Mouse (Mus musculus): ENCODE results near the gene Gm13285. TPM values are rescaled to one million over a fixed set of nuclear protein-coding genes. Genes with fewer than 3 reads are reported as not detected.
"Not testable (repeated sequence)": the region's sequence is repeated elsewhere in the genome, so short reads cannot be mapped to it uniquely, and the experiment has no call there.

Gene Gm13285
- total RNA-seq, 1 experiment: not detected

DNA sequence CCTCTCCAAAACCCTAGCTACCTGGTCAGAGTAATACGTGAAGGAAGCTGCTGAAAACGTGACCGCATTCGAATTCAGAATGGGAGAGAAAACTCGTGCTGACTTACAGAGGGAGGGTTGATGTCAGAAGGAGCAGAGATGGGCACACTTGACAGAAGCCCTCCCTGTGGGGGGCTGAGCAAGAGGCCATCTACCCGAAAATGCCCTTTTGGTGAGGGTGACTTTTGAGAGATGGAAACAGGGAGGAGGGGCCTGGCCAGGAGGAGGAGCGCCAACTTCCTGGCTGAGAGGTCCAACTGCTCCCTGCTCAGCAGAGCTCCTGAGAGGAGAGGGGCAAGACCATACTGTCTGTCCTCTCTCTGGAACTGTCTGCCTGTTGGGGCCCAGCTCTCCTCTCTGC is 17.6 kb upstream of the Gm13285 start, which contains the start of gene Ifnz:
Ifnz (plus strand) TSS at position 301 of the 400 bp plus-strand sequence.
- H3K4me3 ChIP-seq (ENCODE audit: insufficient read depth in 1 of 2, low read depth in 1 of 2, low read length in 2 of 2, poor library complexity in 1 of 2, severe bottlenecking in 1 of 2); H3K9me3 ChIP-seq (ENCODE audit: control insufficient read depth, insufficient read depth, low read depth, low read length); H3K27ac ChIP-seq (ENCODE audit: insufficient read depth, low read depth, low read length, poor library complexity, severe bottlenecking); H3K9ac ChIP-seq (ENCODE audit: insufficient read depth, low read depth, low read length, poor library complexity, severe bottlenecking); H3K4me1 ChIP-seq (ENCODE audit: control insufficient read depth in 2 of 2, insufficient read depth in 2 of 2, low read length in 2 of 2, poor library complexity in 1 of 2); in situ Hi-C loops (cut with MboI; ENCODE audit: low sequenced_read_pairs in 2 of 2, unreplicated experiment in 2 of 2); H3K36me3 ChIP-seq (ENCODE audit: control insufficient read depth, insufficient read depth, low read length, poor library complexity, severe bottlenecking); DNase-seq (ENCODE audit: low read depth, low spot score): not testable (repeated sequence)

DNA sequence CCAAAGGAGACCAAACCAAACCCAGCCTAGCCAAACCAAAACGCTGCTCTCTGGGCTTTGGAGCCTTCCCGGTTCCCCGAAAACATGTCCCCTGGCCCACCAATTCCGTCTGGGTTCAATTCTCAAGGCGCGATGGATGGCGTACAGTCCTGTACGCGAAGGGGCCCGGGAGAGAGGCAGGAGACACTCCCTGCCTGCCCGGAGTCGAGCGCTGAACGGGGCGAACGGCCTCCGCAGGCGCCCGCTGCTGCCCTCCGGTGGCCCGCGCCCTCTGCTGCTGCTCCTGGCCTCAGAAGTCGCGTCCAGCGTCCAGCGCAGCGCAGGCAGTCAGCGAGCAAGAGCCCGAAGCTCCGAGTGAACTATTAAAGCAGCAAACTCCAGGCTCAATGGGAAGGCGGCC is 17.1 kb upstream of the Gm13285 start:
- DNase-seq (ENCODE audit: low read depth, low spot score); H3K4me3 ChIP-seq (ENCODE audit: insufficient read depth in 1 of 2, low read depth in 1 of 2, low read length in 2 of 2, poor library complexity in 1 of 2, severe bottlenecking in 1 of 2); H3K27ac ChIP-seq (ENCODE audit: insufficient read depth, low read depth, low read length, poor library complexity, severe bottlenecking); H3K36me3 ChIP-seq (ENCODE audit: control insufficient read depth, insufficient read depth, low read length, poor library complexity, severe bottlenecking); H3K9ac ChIP-seq (ENCODE audit: insufficient read depth, low read depth, low read length, poor library complexity, severe bottlenecking); in situ Hi-C loops (cut with MboI; ENCODE audit: low sequenced_read_pairs in 2 of 2, unreplicated experiment in 2 of 2); H3K4me1 ChIP-seq (ENCODE audit: control insufficient read depth in 2 of 2, insufficient read depth in 2 of 2, low read length in 2 of 2, poor library complexity in 1 of 2); H3K9me3 ChIP-seq (ENCODE audit: control insufficient read depth, insufficient read depth, low read depth, low read length): not testable (repeated sequence)

GRCm38 (mm10) chr4:88785409-88785808 is 14.1 kb upstream of the Gm13285 start, which contains the start of gene Gm13276:
TSS of gene Gm13276 (plus strand) at chr4:88785709.
- DNase-seq (ENCODE audit: low read depth, low spot score); H3K4me1 ChIP-seq (ENCODE audit: control insufficient read depth in 2 of 2, insufficient read depth in 2 of 2, low read length in 2 of 2, poor library complexity in 1 of 2); H3K27ac ChIP-seq (ENCODE audit: insufficient read depth, low read depth, low read length, poor library complexity, severe bottlenecking); H3K9me3 ChIP-seq (ENCODE audit: control insufficient read depth, insufficient read depth, low read depth, low read length); in situ Hi-C loops (cut with MboI; ENCODE audit: low sequenced_read_pairs in 2 of 2, unreplicated experiment in 2 of 2); H3K36me3 ChIP-seq (ENCODE audit: control insufficient read depth, insufficient read depth, low read length, poor library complexity, severe bottlenecking); H3K9ac ChIP-seq (ENCODE audit: insufficient read depth, low read depth, low read length, poor library complexity, severe bottlenecking); H3K4me3 ChIP-seq (ENCODE audit: insufficient read depth in 1 of 2, low read depth in 1 of 2, low read length in 2 of 2, poor library complexity in 1 of 2, severe bottlenecking in 1 of 2): not testable (repeated sequence)

DNA sequence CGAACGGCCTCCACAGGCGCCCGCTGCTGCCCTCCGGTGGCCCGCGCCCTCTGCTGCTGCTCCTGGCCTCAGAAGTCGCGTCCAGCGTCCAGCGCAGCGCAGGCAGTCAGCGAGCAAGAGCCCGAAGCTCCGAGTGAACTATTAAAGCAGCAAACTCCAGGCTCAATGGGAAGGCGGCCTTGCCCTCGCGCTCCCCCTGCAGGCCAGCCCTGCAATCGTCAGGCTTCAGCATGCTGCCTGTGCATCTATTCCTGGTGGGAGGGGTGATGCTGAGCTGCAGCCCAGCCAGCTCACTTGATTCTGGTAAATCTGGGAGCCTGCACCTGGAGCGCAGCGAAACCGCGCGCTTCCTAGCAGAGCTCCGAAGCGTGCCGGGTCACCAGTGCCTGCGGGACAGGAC is 11.1 kb upstream of the Gm13285 start, which contains the start of gene Gm13277:
Gm13277 (plus strand) TSS at position 231 of the 400 bp plus-strand sequence.
- H3K9me3 ChIP-seq (ENCODE audit: control insufficient read depth, insufficient read depth, low read depth, low read length); H3K4me3 ChIP-seq (ENCODE audit: insufficient read depth in 1 of 2, low read depth in 1 of 2, low read length in 2 of 2, poor library complexity in 1 of 2, severe bottlenecking in 1 of 2); H3K4me1 ChIP-seq (ENCODE audit: control insufficient read depth in 2 of 2, insufficient read depth in 2 of 2, low read length in 2 of 2, poor library complexity in 1 of 2); H3K9ac ChIP-seq (ENCODE audit: insufficient read depth, low read depth, low read length, poor library complexity, severe bottlenecking); H3K27ac ChIP-seq (ENCODE audit: insufficient read depth, low read depth, low read length, poor library complexity, severe bottlenecking); DNase-seq (ENCODE audit: low read depth, low spot score); H3K36me3 ChIP-seq (ENCODE audit: control insufficient read depth, insufficient read depth, low read length, poor library complexity, severe bottlenecking); in situ Hi-C loops (cut with MboI; ENCODE audit: low sequenced_read_pairs in 2 of 2, unreplicated experiment in 2 of 2): not testable (repeated sequence)

DNA sequence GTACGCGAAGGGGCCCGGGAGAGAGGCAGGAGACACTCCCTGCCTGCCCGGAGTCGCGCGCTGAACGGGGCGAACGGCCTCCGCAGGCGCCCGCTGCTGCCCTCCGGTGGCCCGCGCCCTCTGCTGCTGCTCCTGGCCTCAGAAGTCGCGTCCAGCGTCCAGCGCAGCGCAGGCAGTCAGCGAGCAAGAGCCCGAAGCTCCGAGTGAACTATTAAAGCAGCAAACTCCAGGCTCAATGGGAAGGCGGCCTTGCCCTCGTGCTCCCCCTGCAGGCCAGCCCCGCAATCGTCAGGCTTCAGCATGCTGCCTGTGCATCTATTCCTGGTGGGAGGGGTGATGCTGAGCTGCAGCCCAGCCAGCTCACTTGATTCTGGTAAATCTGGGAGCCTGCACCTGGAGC is 8.2 kb upstream of the Gm13285 start, which contains the start of gene Gm13278:
Gm13278 (plus strand) TSS at position 301 of the 400 bp plus-strand sequence.
- DNase-seq (ENCODE audit: low read depth, low spot score); H3K9me3 ChIP-seq (ENCODE audit: control insufficient read depth, insufficient read depth, low read depth, low read length); H3K36me3 ChIP-seq (ENCODE audit: control insufficient read depth, insufficient read depth, low read length, poor library complexity, severe bottlenecking); H3K27ac ChIP-seq (ENCODE audit: insufficient read depth, low read depth, low read length, poor library complexity, severe bottlenecking); in situ Hi-C loops (cut with MboI; ENCODE audit: low sequenced_read_pairs in 2 of 2, unreplicated experiment in 2 of 2); H3K4me3 ChIP-seq (ENCODE audit: insufficient read depth in 1 of 2, low read depth in 1 of 2, low read length in 2 of 2, poor library complexity in 1 of 2, severe bottlenecking in 1 of 2); H3K4me1 ChIP-seq (ENCODE audit: control insufficient read depth in 2 of 2, insufficient read depth in 2 of 2, low read length in 2 of 2, poor library complexity in 1 of 2); H3K9ac ChIP-seq (ENCODE audit: insufficient read depth, low read depth, low read length, poor library complexity, severe bottlenecking): not testable (repeated sequence)

DNA sequence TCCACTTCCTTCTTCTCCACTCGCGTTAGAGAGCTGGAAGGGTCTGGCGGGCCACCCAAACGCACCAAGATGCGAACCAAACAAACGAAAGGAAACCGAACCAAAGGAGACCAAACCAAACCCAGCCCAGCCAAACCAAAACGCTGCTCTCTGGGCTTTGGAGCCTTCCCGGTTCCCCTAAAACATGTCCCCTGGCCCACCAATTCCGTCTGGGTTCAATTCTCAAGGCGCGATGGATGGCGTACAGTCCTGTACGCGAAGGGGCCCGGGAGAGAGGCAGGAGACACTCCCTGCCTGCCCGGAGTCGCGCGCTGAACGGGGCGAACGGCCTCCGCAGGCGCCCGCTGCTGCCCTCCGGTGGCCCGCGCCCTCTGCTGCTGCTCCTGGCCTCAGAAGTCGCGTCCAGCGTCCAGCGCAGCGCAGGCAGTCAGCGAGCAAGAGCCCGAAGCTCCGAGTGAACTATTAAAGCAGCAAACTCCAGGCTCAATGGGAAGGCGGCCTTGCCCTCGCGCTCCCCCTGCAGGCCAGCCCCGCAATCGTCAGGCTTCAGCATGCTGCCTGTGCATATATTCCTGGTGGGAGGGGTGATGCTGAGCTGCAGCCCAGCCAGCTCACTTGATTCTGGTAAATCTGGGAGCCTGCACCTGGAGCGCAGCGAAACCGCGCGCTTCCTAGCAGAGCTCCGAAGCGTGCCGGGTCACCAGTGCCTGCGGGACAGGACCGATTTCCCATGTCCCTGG is 5.4 kb upstream of the Gm13285 start, which contains the start of gene Gm13275:
Gm13275 (plus strand) TSS at position 552 of the 740 bp plus-strand sequence.
- H3K9ac ChIP-seq (ENCODE audit: insufficient read depth, low read depth, low read length, poor library complexity, severe bottlenecking); H3K27ac ChIP-seq (ENCODE audit: insufficient read depth, low read depth, low read length, poor library complexity, severe bottlenecking); DNase-seq (ENCODE audit: low read depth, low spot score); in situ Hi-C loops (cut with MboI; ENCODE audit: low sequenced_read_pairs in 2 of 2, unreplicated experiment in 2 of 2); H3K36me3 ChIP-seq (ENCODE audit: control insufficient read depth, insufficient read depth, low read length, poor library complexity, severe bottlenecking); H3K4me1 ChIP-seq (ENCODE audit: control insufficient read depth in 2 of 2, insufficient read depth in 2 of 2, low read length in 2 of 2, poor library complexity in 1 of 2); H3K4me3 ChIP-seq (ENCODE audit: insufficient read depth in 1 of 2, low read depth in 1 of 2, low read length in 2 of 2, poor library complexity in 1 of 2, severe bottlenecking in 1 of 2); H3K9me3 ChIP-seq (ENCODE audit: control insufficient read depth, insufficient read depth, low read depth, low read length): not testable (repeated sequence)

GRCm38 (mm10) chr4:88797097-88797496 is 2.4 kb upstream of the Gm13285 start, which contains the start of gene Gm13279:
TSS of gene Gm13279 (plus strand) at chr4:88797397.
- DNase-seq (ENCODE audit: low read depth, low spot score); H3K27ac ChIP-seq (ENCODE audit: insufficient read depth, low read depth, low read length, poor library complexity, severe bottlenecking); H3K9ac ChIP-seq (ENCODE audit: insufficient read depth, low read depth, low read length, poor library complexity, severe bottlenecking); H3K9me3 ChIP-seq (ENCODE audit: control insufficient read depth, insufficient read depth, low read depth, low read length); H3K4me1 ChIP-seq (ENCODE audit: control insufficient read depth in 2 of 2, insufficient read depth in 2 of 2, low read length in 2 of 2, poor library complexity in 1 of 2); H3K4me3 ChIP-seq (ENCODE audit: insufficient read depth in 1 of 2, low read depth in 1 of 2, low read length in 2 of 2, poor library complexity in 1 of 2, severe bottlenecking in 1 of 2); in situ Hi-C loops (cut with MboI; ENCODE audit: low sequenced_read_pairs in 2 of 2, unreplicated experiment in 2 of 2); H3K36me3 ChIP-seq (ENCODE audit: control insufficient read depth, insufficient read depth, low read length, poor library complexity, severe bottlenecking): not testable (repeated sequence)

DNA sequence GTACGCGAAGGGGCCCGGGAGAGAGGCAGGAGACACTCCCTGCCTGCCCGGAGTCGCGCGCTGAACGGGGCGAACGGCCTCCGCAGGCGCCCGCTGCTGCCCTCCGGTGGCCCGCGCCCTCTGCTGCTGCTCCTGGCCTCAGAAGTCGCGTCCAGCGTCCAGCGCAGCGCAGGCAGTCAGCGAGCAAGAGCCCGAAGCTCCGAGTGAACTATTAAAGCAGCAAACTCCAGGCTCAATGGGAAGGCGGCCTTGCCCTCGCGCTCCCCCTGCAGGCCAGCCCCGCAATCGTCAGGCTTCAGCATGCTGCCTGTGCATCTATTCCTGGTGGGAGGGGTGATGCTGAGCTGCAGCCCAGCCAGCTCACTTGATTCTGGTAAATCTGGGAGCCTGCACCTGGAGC is 3.5 kb downstream of the Gm13285 start, which contains the start of gene Gm13287:
Gm13287 (plus strand) TSS at position 301 of the 400 bp plus-strand sequence.
- H3K4me1 ChIP-seq (ENCODE audit: control insufficient read depth in 2 of 2, insufficient read depth in 2 of 2, low read length in 2 of 2, poor library complexity in 1 of 2); in situ Hi-C loops (cut with MboI; ENCODE audit: low sequenced_read_pairs in 2 of 2, unreplicated experiment in 2 of 2); H3K9me3 ChIP-seq (ENCODE audit: control insufficient read depth, insufficient read depth, low read depth, low read length); DNase-seq (ENCODE audit: low read depth, low spot score); H3K4me3 ChIP-seq (ENCODE audit: insufficient read depth in 1 of 2, low read depth in 1 of 2, low read length in 2 of 2, poor library complexity in 1 of 2, severe bottlenecking in 1 of 2); H3K27ac ChIP-seq (ENCODE audit: insufficient read depth, low read depth, low read length, poor library complexity, severe bottlenecking); H3K9ac ChIP-seq (ENCODE audit: insufficient read depth, low read depth, low read length, poor library complexity, severe bottlenecking); H3K36me3 ChIP-seq (ENCODE audit: control insufficient read depth, insufficient read depth, low read length, poor library complexity, severe bottlenecking): not testable (repeated sequence)
